Mouse (Mus musculus) kidney, adult 2 months (tissue): ENCODE measurements around the gene Pdxk. TPM values are rescaled to one million over a fixed set of nuclear protein-coding genes. Genes with fewer than 3 reads are reported as not detected.
"Not testable (repeated sequence)": the region's sequence is repeated elsewhere in the genome, so short reads cannot be mapped to it uniquely, and the experiment has no call there.

ENCODE experiments used
- DNase-seq: peaks from one replicate; pipeline ENCODE4 v3.0.0; 2021
- H3K27ac ChIP-seq: fragments of 200-500 bp; 2 replicates; pipeline ENCODE4 v1.5.1; 2012; ENCODE audit warnings: low read depth, low read length, control low read depth, inconsistent platforms; ENCODE audit not compliant: insufficient read depth
- H3K27me3 ChIP-seq: fragments of 200-500 bp; replicated peaks from 2 replicates; pipeline ENCODE4 v1.6.1; 2012; ENCODE audit warnings: mild to moderate bottlenecking, moderate library complexity, low read length, inconsistent platforms; ENCODE audit not compliant: control insufficient read depth, insufficient read depth
- H3K36me3 ChIP-seq: fragments of 200-500 bp; 2 replicates; pipeline ENCODE4 v1.6.1; 2012; ENCODE audit warnings: mild to moderate bottlenecking, moderate library complexity, low read length, inconsistent platforms; ENCODE audit not compliant: control insufficient read depth, insufficient read depth
- H3K4me1 ChIP-seq: fragments of 200-500 bp; 2 replicates; pipeline ENCODE4 v1.6.1; 2011; ENCODE audit warnings: low read length; ENCODE audit not compliant: control insufficient read depth, insufficient read depth
- H3K4me3 ChIP-seq: fragments of 200-500 bp; 2 replicates; pipeline ENCODE4 v1.5.1; 2011; ENCODE audit warnings: mild to moderate bottlenecking, low read depth, low read length, control low read depth; ENCODE audit not compliant: insufficient read depth
- CTCF ChIP-seq: fragments of 200-500 bp; conservative IDR thresholded peaks from 2 replicates; pipeline ENCODE4 v1.5.1; 2011; ENCODE audit warnings: low read depth, mild to moderate bottlenecking, control low read depth, low read length, moderate library complexity, mixed read lengths; ENCODE audit not compliant: insufficient read depth, insufficient read length
- POLR2A ChIP-seq: fragments of 200-500 bp; IDR thresholded peaks from one replicate; pipeline ENCODE4 v1.6.1; 2011; ENCODE audit warnings: low read depth, low read length, control low read depth
- WGBS: fragments of 180-500 bp; shearing (Covaris S2); methylation state at CpG from one replicate; pipeline ENCODE4 v1.1.7; 2018; 5-methylcytosine and 5-hydroxymethylcytosine counted together
- polyA plus RNA-seq: library from polyadenylated mRNA; depleted of rRNA; stranded (reverse); fragments of >200 nt; gene quantifications from 2 replicates; pipeline ENCODE4 v1.2.3, GENCODE M21; 2012; rRNA removed

The Pdxk gene
- 107 TPM in 2 replicates for polyA plus RNA-seq

DNA sequence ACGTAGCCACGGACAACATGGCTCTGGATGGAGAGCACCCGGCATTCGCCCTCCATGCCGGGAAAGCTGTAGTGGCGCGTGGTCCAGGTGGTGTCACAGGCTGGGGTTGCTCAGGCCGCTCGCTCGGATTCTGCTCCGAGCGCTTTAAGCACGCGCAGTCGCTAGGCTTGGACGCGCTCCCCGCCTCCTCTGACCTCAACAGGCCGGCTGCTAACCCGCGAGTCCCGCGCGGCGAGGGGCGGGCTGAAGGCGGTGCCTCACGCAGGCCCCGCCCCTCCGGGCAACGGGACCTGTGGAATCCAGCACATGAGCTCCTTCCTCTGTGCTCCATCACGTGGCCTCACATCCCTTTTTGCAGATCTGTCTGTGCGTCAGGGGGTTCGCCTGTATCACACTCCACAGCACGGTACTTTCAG is at the start of gene Pdxk:
TSS of gene Pdxk (minus strand) at position 184 of the 416 bp plus-strand sequence.
- Histone ChIP-seq H3K27me3 (no peaks in the 10 kb centered on the region), H3K36me3 (no peaks in the 10 kb centered on the region), H3K4me1 (peaks cover 30% of the 10 kb centered on the region), H3K4me3 (peak within 1 kb of the TSS; percentile 87), H3K27ac (peak within 1 kb of the TSS; percentile 90)
- TF ChIP-seq CTCF (no peak), POLR2A (peak; percentile 87)
- DNase-seq: peak; percentile 99
- WGBS: under 1% methylated on average over 35 of the region's 35 CpGs

DNA sequence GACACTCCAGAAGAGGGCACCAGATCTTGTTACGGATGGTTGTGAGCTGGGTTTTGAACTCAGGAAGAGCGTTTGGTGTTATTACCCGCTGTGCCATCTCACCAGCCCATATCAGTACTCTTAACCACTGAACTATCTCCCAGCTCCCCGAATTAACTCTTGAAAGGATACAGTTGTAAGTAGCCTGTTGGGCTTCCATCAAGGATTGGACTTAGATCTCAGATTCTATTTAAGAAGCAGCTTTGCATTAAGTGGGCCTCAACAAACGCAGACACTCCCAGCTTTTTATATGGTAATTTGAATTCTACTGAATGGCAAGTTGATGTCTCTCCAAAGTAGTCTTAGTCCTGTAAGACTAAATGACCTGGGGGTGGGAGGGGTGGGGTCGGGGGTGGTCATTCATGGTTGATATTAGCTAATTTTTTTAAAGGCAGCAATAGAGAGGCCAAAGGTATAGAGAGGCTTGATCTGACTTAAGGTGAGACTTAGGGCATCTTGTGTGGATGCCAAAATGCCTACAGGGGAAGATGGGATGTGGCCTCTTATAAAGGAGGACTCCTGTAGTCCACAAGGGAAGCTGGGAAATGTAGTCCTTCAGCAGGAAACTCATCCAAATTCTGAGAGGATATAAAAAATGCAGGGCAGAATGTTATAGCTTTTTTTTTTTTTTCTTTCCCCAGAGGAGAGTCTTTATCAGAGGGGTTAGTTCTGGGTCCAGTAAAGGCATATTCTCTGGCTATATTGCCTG is 38.4 kb upstream of the Pdxk start:
- DNase-seq: no peak
- Histone ChIP-seq H3K27me3 (no peaks in the 10 kb centered on the region), H3K4me1 (no peaks in the 10 kb centered on the region), H3K36me3 (no peaks in the 10 kb centered on the region), H3K27ac (no peak overlapping the region), H3K4me3 (no peak overlapping the region)
- 84% methylated on average over 6 of the region's 6 CpGs for WGBS
- TF ChIP-seq CTCF (no peak), POLR2A (no peak)

DNA sequence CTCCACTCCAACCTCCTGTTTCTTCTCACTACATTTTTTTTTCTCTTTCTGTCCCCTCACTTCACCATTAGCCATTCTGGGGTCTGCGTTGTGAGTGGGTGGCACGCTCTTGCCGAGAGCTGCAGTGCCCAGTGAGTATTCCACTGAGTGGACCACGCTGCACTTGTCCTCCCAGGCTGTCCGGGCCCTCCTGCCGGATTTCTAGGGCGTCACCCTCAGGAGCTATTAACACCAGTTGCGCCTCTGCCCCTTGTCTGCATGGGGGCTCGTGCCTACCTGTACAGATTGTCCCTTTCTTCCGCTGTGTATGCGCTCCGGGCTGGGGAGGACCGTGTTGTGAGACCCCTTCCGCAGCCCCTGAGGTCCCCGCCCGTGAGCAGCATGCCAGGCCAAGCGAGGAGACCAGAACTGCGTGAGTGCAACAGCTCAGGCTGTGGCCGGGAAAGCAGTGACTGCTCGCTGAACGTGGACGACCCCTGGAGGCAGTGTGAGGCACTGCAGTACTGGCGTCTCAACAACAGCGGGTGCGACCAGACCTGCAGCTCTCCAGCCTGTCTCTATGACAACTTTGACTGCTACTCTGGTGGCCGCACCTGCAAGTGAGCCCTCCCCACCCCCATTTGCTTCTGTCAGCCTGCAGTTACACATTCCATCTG is 22.8 kb upstream of the Pdxk start:
- Histone ChIP-seq H3K4me1 (no peaks in the 10 kb centered on the region), H3K4me3 (no peak overlapping the region), H3K27me3 (no peaks in the 10 kb centered on the region), H3K36me3 (no peaks in the 10 kb centered on the region), H3K27ac (no peak overlapping the region)
- WGBS: 18% methylated on average over 26 of the region's 26 CpGs
- peak; percentile 98 for TF ChIP-seq CTCF
- TF ChIP-seq POLR2A: no peak
- peak; percentile 86 for DNase-seq

DNA sequence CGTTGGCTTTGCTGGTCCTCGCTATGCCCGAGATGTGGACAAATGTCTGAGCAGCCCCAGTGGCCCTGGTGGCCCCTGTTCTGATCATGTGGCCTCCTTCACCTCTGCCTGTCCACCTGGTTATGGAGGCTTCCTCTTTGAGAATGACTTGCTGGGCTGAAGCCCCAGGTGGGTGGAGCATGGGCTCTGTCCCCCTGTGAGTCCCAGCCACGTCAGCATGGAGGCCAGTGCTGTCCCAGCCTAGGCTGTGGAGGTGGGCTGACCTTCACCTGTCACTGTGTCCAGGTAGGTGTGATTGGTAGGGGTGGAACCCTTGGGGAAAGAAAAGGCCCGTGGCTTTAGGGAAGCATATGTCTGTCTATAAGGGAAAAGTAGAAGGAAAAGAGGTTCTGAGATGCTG is 22.1 kb upstream of the Pdxk start:
- no peaks in the 10 kb centered on the region for H3K36me3 ChIP-seq
- H3K4me1 ChIP-seq: no peaks in the 10 kb centered on the region
- TF ChIP-seq POLR2A (no peak), CTCF (no peak)
- no peak for DNase-seq
- H3K27me3 ChIP-seq: no peaks in the 10 kb centered on the region
- H3K4me3 ChIP-seq: no peak overlapping the region
- WGBS: 79% methylated on average over 5 of the region's 5 CpGs
- H3K27ac ChIP-seq: no peak overlapping the region

DNA sequence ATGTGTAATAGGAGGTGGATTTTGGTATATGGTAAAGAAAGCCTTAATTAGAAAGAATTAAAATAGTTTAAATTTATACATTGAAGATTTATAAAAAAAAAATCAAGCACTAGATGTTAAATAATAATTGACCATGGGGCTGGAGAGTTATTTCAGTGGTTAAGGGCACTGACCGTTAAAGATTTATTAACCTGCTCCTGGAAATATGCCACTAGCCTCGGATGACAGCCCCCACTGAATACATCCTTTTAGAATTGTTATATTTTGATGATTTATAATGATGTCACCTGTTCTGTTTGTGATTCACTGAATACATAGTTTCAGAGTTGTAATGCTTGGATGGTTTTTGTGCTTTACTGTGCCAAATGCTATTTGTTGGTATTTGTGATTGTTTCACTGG is 20.6 kb upstream of the Pdxk start:
- not testable (repeated sequence) for H3K4me3 ChIP-seq

DNA sequence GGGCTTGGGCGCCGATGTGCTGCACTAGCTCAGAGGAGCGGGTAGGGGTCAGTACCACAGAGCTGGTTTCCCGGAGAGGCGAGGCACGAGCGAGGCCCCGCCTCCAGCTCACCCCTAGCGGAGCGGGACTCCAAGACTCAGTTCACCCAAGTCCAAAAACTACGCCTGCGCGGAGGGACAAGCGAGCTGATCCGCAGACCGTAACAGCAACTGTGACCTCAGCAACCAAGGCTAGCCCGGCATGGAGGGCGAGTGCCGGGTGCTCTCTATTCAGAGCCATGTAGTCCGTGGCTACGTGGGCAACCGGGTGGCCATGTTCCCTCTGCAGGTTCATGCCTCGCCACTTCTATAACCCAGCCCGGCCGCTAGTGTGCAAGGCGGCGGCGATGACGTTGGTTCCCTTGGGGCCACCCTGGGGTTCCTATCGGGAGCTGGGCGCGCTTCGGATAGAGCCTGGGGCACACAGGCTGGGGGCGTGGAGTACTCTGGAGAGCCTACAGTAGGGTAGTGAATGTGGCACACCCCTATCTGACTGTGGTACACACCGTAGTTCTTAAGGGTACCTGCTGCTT is 17.2 kb upstream of the Pdxk start:
- Histone ChIP-seq H3K36me3 (no peaks in the 10 kb centered on the region), H3K27me3 (no peaks in the 10 kb centered on the region), H3K27ac (no peak overlapping the region), H3K4me3 (peak overlapping the region; percentile 47), H3K4me1 (no peaks in the 10 kb centered on the region)
- peak; percentile 78 for DNase-seq
- no peak for TF ChIP-seq POLR2A
- 0 out of 2 replicates have a peak, but pooled peaks have one; percentile 35 for TF ChIP-seq CTCF
- WGBS: 3% methylated on average over 35 of the region's 35 CpGs

More for the DNA sequence above, 20.6 kb upstream of the Pdxk start:
- 11% methylated on average over 2 of the region's 2 CpGs for WGBS
- not testable (repeated sequence) for H3K4me1 ChIP-seq, H3K27me3 ChIP-seq, H3K27ac ChIP-seq, H3K36me3 ChIP-seq
- peak; percentile 60 for DNase-seq

DNA sequence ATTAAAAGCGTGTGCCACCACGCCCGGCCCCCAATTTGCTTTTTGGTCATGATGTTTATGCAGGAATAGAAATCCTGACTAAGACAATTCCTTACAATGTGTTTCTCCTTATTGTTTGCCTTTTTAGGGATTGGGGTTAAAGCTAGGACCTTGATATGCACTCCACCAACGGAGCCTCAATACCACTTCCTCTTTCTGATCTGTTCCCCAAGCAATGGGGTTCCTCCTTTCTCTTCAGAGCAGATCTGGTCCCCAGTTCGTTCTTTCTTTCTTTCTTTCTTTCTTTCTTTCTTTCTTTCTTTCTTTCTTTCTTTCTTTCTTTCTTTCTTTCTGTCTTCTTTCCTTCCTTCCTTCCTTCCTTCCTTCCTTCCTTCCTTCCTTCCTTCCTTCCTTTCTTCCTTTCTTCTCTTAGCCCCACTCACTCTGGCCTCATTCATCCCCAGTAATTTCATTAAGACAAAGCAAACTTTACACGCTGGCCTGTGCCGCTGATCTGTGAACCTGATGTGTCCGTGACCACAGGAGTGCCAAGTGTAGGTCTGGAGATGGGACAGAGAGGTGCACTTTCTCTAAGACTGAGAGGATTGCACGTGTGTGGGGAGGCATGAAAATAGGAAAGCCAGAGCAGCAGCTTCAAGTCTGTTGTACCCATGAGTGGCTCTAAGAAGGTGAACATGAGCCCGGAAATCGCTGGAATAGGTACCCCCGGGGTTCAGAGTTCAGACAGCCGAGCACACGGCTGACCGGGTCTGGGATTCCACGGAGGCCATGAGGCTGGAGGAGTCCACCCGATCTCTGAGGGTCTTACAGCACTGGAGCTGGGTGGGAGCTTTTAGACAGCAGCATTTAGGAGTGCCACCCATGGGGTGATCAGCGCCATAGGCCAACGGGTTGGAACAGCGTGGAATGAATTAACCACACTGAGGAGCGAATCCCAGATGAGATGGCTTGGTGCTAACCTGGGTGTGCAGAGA is 16.5 kb upstream of the Pdxk start:
- no peak for TF ChIP-seq POLR2A
- TF ChIP-seq CTCF: no peak
- Histone ChIP-seq H3K4me3 (peak overlapping the region; percentile 47), H3K27me3 (no peaks in the 10 kb centered on the region), H3K36me3 (no peaks in the 10 kb centered on the region), H3K4me1 (no peaks in the 10 kb centered on the region), H3K27ac (no peak overlapping the region)
- DNase-seq: no peak
- 33% methylated on average over 21 of the region's 21 CpGs for WGBS
